Mouse (Mus musculus) stomach, postnatal 0 days (tissue): ENCODE measurements around the gene Sdf2l1.

Experiments
- CTCF ChIP-seq: IDR thresholded peaks from 2 replicates; pipeline ENCODE4 v1.5.1; 2016; ENCODE audit warnings: antibody characterized with exemption, low read depth, mild to moderate bottlenecking, moderate library complexity
- EP300 ChIP-seq: optimal IDR thresholded peaks from 2 replicates; pipeline ENCODE3; 2016; ENCODE audit warnings: antibody characterized with exemption

GRCm38 (mm10) chr16:17086241-17086640 is 45.9 kb downstream of the Sdf2l1 start:
- TF ChIP-seq CTCF = no peak
- TF ChIP-seq EP300 = no peak
